Mouse (Mus musculus) 3T3-L1 (cell line): ENCODE results near the gene Apopt1.

Experiments used
- DNase-seq: peaks from one replicate; pipeline ENCODE4 v3.0.0-alpha.2; 2015; ENCODE audit warnings: low read depth, low spot score

Gene Apopt1

GRCm38 (mm10) chr12:111769816-111770577, 56.9 kb downstream of the Apopt1 start:
- DNase-seq, result no peak

DNA sequence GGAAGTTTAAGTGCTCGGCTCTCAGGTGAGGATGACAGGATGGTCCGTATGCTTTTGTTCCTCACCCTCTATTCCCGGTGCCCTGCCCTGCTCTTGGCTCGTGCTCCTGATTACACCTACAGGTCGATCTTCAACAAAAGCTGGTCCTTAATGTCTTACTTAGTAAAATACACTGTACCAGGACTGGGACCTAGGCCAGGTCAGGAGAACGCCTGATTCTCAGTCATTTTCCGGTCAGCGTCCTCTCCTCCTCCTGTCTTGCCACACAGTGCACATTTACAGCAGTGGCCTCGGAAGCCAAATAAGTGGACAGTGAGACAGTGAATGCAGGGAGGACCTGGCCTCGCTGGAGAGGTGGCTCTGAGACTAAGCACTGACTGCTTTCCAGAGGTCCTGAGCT, 57.6 kb downstream of the Apopt1 start:
- DNase-seq, result no peak

DNA sequence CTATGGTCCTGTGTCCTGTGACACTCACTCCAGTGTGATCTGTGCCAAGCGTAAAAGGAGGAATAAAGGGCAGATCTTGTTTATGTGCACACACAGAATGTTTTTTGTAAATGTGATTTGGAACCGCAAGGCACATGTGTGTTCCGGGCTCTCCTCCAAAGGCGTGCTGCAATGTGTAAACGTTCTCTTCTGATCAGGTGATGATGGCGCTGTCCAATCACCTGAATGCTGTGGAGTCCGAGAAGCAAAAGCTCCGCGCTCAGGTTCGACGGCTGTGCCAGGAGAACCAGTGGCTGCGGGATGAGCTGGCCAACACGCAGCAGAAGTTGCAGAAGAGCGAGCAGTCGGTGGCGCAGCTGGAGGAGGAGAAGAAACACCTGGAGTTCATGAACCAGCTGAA, 61.1 kb downstream of the Apopt1 start:
- no peak for DNase-seq

- DNase-seq, result no peak
Observed at GRCm38 (mm10) chr12:111774845-111775244, 61.8 kb downstream of the Apopt1 start.

- DNase-seq, result no peak
Observed at GRCm38 (mm10) chr12:111777919-111778318, 64.9 kb downstream of the Apopt1 start.

GRCm38 (mm10) chr12:111779544-111779943, 66.5 kb downstream of the Apopt1 start:
- DNase-seq, result peak; percentile 26

- no peak for DNase-seq
Observed at GRCm38 (mm10) chr12:111785174-111785573, 72.1 kb downstream of the Apopt1 start.

- DNase-seq, result no peak
Observed at GRCm38 (mm10) chr12:111787015-111787414, 74.0 kb downstream of the Apopt1 start.

- DNase-seq, result no peak
Observed at GRCm38 (mm10) chr12:111790090-111790489, 77.0 kb downstream of the Apopt1 start.

GRCm38 (mm10) chr12:111790631-111791030, 77.6 kb downstream of the Apopt1 start:
- no peak for DNase-seq

DNA sequence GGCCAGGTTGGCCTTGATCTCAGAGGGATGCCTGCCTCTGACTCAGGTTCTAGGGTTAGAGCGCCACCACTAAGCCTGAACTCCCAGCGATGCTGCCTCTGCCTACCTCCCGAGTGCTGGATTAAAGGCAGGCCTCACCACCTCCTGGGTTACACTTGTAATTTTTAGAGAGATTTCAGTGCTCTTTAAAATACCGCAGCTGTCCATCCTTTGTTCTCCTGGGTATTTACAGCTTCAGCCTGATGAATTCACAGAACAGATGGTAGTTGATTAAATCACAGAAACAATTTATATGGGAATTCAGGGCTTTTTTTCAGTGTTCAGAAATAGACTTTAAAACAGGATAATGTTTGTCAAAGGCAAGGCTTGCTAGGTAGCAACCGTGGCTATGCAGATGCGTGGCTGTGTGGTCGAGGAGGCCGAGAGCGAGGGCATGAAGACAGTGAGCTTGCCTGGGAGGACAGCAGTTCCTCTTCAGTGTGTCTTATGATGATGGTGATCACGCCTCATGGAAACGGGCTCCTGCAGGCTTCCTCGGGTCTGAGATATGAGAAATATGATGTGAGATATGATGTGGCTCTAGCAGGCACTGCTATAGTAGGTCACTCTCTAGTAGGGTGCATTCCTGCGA, 78.5 kb downstream of the Apopt1 start:
- DNase-seq, result no peak

DNA sequence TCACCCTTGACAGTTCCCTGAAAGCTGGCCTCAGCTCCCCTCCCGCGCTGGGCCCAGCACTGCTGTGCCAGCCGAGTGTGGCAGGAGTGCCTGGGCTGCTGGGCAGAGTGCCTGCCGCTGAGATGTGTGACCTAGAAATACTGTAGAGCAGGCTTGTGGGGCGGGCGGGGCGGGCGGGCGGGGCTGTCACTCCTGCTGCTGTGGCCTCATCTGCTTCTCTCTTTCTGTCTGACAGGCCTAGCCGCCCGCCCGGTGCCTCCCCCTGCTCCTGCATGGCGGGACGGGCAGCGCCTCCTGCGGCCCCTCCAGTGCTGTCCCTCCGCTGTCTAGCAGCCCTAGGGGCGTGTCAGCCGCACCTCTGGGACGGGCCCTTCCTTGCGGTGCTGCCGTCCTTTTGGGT, 81.0 kb downstream of the Apopt1 start:
- no peak for DNase-seq

GRCm38 (mm10) chr12:111794526-111795179, 81.6 kb downstream of the Apopt1 start:
- no peak for DNase-seq

- no peak for DNase-seq
Observed at GRCm38 (mm10) chr12:111795180-111795895, 82.3 kb downstream of the Apopt1 start.

DNA sequence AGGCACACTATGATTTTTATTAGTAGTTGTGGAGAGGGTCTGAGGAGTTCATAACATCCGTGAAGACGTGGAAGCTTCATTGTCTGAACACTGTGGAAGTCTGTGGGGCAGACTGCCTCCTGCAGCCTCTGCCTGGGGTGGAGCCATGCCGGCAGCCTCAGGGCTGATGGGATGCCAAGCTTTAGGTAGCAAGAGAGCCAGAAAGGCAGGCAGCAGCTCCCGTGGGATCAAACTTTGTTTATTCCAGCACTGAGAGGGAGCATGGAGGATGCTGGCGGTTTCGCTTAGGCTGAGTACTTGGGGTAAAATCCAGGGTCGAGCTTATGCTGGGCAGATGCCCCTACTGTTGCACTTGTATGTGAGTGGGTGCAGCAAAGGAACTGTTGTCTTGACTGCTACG, 84.2 kb downstream of the Apopt1 start:
- DNase-seq, result no peak

GRCm38 (mm10) chr12:111798493-111798892, 85.4 kb downstream of the Apopt1 start:
- no peak for DNase-seq

GRCm38 (mm10) chr12:111800459-111801183, 87.6 kb downstream of the Apopt1 start:
- DNase-seq, result no peak

GRCm38 (mm10) chr12:111803538-111803937, 90.5 kb downstream of the Apopt1 start:
- no peak for DNase-seq
